ENCODE assay signal across 23 mouse cellular contexts in genomic region chr13:53740981-53741380, GRCm38 (mm10).
A peak's percentile ranks its signal among the peaks of the same experiment; 100 is the strongest.
DNase-seq lines count a peak whose midpoint lies in the region; ATAC-seq lines count a peak whose summit lies in the region.
"Had no signal": no experiment of that assay in that cellular context is flagged by ENCODE, and none has a peak within 500 bp of the region (broad histone marks: within the 10 kb centered on the region; RNA-seq: fewer than 3 reads in every experiment).

No protein-coding gene starts in this region.

- DNase-seq in embryonic facial prominence, embryonic 14.5 days (ENCODE audit: low spot score), result peak; percentile 25
- DNase-seq in embryonic facial prominence, embryonic 10.5 days (ENCODE audit: low spot score), result no peak
- peak; percentile 32 for DNase-seq in heart, adult 8-10 months (ENCODE audit: low spot score)
- peak; percentile 22 for DNase-seq in Muller cell, postnatal 12 days (ENCODE audit: inconsistent ontology term)
- no peak for DNase-seq in forebrain, embryonic 10.5 days (ENCODE audit: extremely low spot score, low spot score)
- DNase-seq: adrenal gland, adult 2 months; adrenal gland, postnatal 14 days; cerebellum, adult 11-12 months; cerebellum, adult 8-10 months; cerebellum, postnatal 10 days; cerebellum, postnatal 36 days; embryo, embryonic 11 days; gastrocnemius, postnatal 25 days; kidney, adult 2 months had no signal

- WGBS in embryonic facial prominence, embryonic 14.5 days, result 72% methylated on average over 6 of the region's 6 CpGs
- WGBS in embryonic facial prominence, embryonic 10.5 days, result 84% methylated on average over 6 of the region's 6 CpGs
- 75% methylated on average over 6 of the region's 6 CpGs for WGBS in heart, embryonic 11.5 days (ENCODE audit: insufficient replicate concordance)
- 90% methylated on average over 6 of the region's 6 CpGs for WGBS in forebrain, embryonic 10.5 days

- no peak for ATAC-seq in embryonic facial prominence, embryonic 14.5 days (ENCODE audit: low read depth)
- ATAC-seq in heart, embryonic 11.5 days (replicated peaks; ENCODE audit: insufficient number of reproducible peaks, low FRiP score, low TSS enrichment), result no peak
- ATAC-seq: forebrain, embryonic 15.5 days; intestine, postnatal 0 days; Patski had no signal

- no peaks in the 10 kb centered on the region for H3K9me3 ChIP-seq in embryonic facial prominence, embryonic 14.5 days (ENCODE audit: control insufficient read depth, low read length)
- no peaks in the 10 kb centered on the region for H3K9me3 ChIP-seq in embryonic facial prominence, embryonic 10.5 days
- no peaks in the 10 kb centered on the region for H3K9me3 ChIP-seq in heart, embryonic 11.5 days (replicated peaks; ENCODE audit: control insufficient read depth, low read length)
- H3K9me3 ChIP-seq in forebrain, embryonic 10.5 days, result no peaks in the 10 kb centered on the region
- H3K9me3 ChIP-seq: embryonic facial prominence, embryonic 15.5 days; forebrain, embryonic 12.5 days; forebrain, embryonic 15.5 days; heart, embryonic 13.5 days; hindbrain, embryonic 12.5 days; hindbrain, embryonic 15.5 days had no signal

- no peaks in the 10 kb centered on the region for H3K4me1 ChIP-seq in embryonic facial prominence, embryonic 14.5 days (ENCODE audit: control insufficient read depth, insufficient read depth, low read length)
- no peaks in the 10 kb centered on the region for H3K4me1 ChIP-seq in embryonic facial prominence, embryonic 10.5 days
- H3K4me1 ChIP-seq in heart, embryonic 11.5 days (ENCODE audit: control insufficient read depth, insufficient read depth, low read length), result no peaks in the 10 kb centered on the region
- H3K4me1 ChIP-seq in forebrain, embryonic 10.5 days, result peaks cover 3% of the 10 kb centered on the region; the same call in 1 of the 2 replicates
- H3K4me1 ChIP-seq: embryonic facial prominence, embryonic 15.5 days; forebrain, embryonic 12.5 days; forebrain, embryonic 15.5 days; heart, embryonic 13.5 days; hindbrain, embryonic 12.5 days; hindbrain, embryonic 15.5 days had no signal

- H3K27me3 ChIP-seq in embryonic facial prominence, embryonic 14.5 days (replicated peaks; ENCODE audit: control insufficient read depth, insufficient read depth, low read length), result no peaks in the 10 kb centered on the region; the same call in 1 of the 2 replicates
- no peaks in the 10 kb centered on the region for H3K27me3 ChIP-seq in embryonic facial prominence, embryonic 10.5 days (replicated peaks; ENCODE audit: low read depth, poor library complexity, severe bottlenecking)
- peaks cover 3% of the 10 kb centered on the region; the same call in 1 of the 2 replicates for H3K27me3 ChIP-seq in heart, embryonic 11.5 days (ENCODE audit: control insufficient read depth, insufficient read depth, low read length)
- H3K27me3 ChIP-seq in forebrain, embryonic 10.5 days (ENCODE audit: poor library complexity, severe bottlenecking), result no peaks in the 10 kb centered on the region
- H3K27me3 ChIP-seq: embryonic facial prominence, embryonic 15.5 days; forebrain, embryonic 12.5 days; forebrain, embryonic 15.5 days; heart, embryonic 13.5 days; hindbrain, embryonic 12.5 days; hindbrain, embryonic 15.5 days had no signal

- no peak overlapping the region for H3K4me3 ChIP-seq in embryonic facial prominence, embryonic 14.5 days (ENCODE audit: low read depth, low read length)
- H3K4me3 ChIP-seq in embryonic facial prominence, embryonic 10.5 days, result no peak overlapping the region
- no peak overlapping the region for H3K4me3 ChIP-seq in heart, embryonic 11.5 days (ENCODE audit: low read depth, low read length)
- H3K4me3 ChIP-seq in forebrain, embryonic 10.5 days, result no peak overlapping the region
- H3K4me3 ChIP-seq: embryonic facial prominence, embryonic 15.5 days; forebrain, embryonic 12.5 days; forebrain, embryonic 15.5 days; heart, embryonic 13.5 days; hindbrain, embryonic 12.5 days; hindbrain, embryonic 15.5 days had no signal

- H3K9ac ChIP-seq in embryonic facial prominence, embryonic 14.5 days (ENCODE audit: low read depth, low read length), result no peak overlapping the region
- no peak overlapping the region for H3K9ac ChIP-seq in heart, embryonic 11.5 days (ENCODE audit: low read depth, low read length)
- H3K9ac ChIP-seq: embryonic facial prominence, embryonic 15.5 days; forebrain, embryonic 12.5 days; forebrain, embryonic 15.5 days; heart, embryonic 13.5 days; hindbrain, embryonic 12.5 days; hindbrain, embryonic 15.5 days had no signal

- H3K4me2 ChIP-seq in embryonic facial prominence, embryonic 14.5 days (ENCODE audit: low read depth, low read length), result no peak overlapping the region
- no peak overlapping the region for H3K4me2 ChIP-seq in heart, embryonic 11.5 days
- H3K4me2 ChIP-seq: embryonic facial prominence, embryonic 15.5 days; forebrain, embryonic 12.5 days; forebrain, embryonic 15.5 days; heart, embryonic 13.5 days; hindbrain, embryonic 12.5 days; hindbrain, embryonic 15.5 days had no signal

- no peaks in the 10 kb centered on the region for H3K36me3 ChIP-seq in embryonic facial prominence, embryonic 14.5 days (ENCODE audit: control insufficient read depth, insufficient read depth, low read length)
- no peaks in the 10 kb centered on the region for H3K36me3 ChIP-seq in embryonic facial prominence, embryonic 10.5 days (replicated peaks)
- no peaks in the 10 kb centered on the region for H3K36me3 ChIP-seq in heart, embryonic 11.5 days (ENCODE audit: control insufficient read depth, insufficient read depth, low read length)
- H3K36me3 ChIP-seq in forebrain, embryonic 10.5 days (replicated peaks), result no peaks in the 10 kb centered on the region
- H3K36me3 ChIP-seq: embryonic facial prominence, embryonic 15.5 days; forebrain, embryonic 12.5 days; forebrain, embryonic 15.5 days; heart, embryonic 13.5 days; hindbrain, embryonic 12.5 days; hindbrain, embryonic 15.5 days had no signal

- no peak overlapping the region for H3K27ac ChIP-seq in embryonic facial prominence, embryonic 14.5 days (replicated peaks; ENCODE audit: low read depth, low read length)
- no peak overlapping the region for H3K27ac ChIP-seq in embryonic facial prominence, embryonic 10.5 days (replicated peaks)
- no peak overlapping the region for H3K27ac ChIP-seq in heart, embryonic 11.5 days (ENCODE audit: low read depth, low read length)
- H3K27ac ChIP-seq in forebrain, embryonic 10.5 days, result no peak overlapping the region
- H3K27ac ChIP-seq: embryonic facial prominence, embryonic 15.5 days; forebrain, embryonic 12.5 days; forebrain, embryonic 15.5 days; heart, embryonic 13.5 days; hindbrain, embryonic 12.5 days; hindbrain, embryonic 15.5 days had no signal

Comparison
In these comparisons a context has a peak if more than half of its experiments do, and no peak if none do; other contexts are left out.
1. DNase-seq: peak in embryonic facial prominence, embryonic 14.5 days (single experiment), heart, adult 8-10 months (single experiment) and Muller cell, postnatal 12 days (single experiment); none in embryonic facial prominence, embryonic 10.5 days (single experiment) and forebrain, embryonic 10.5 days (single experiment).